Mouse (Mus musculus): ENCODE measurements around the gene Mgat5.

- TF ChIP-seq E2F4 (IDR thresholded peaks at IDR 0.05; ENCODE audit: insufficient read depth) (no peak), MYOG (IDR thresholded peaks at IDR 0.05; ENCODE audit: control insufficient read depth in 1 of 3, insufficient read depth in 1 of 3, insufficient read length in 2 of 3, low read depth in 2 of 3) (no peak), MAX (IDR thresholded peaks at IDR 0.05; ENCODE audit: low read depth) (no peak), REST (IDR thresholded peaks at IDR 0.05; ENCODE audit: insufficient read depth, insufficient read length) (no peak), TCF12 (IDR thresholded peaks at IDR 0.05; ENCODE audit: insufficient read depth, poor library complexity, severe bottlenecking) (no peak), POLR2A (IDR thresholded peaks at IDR 0.05; ENCODE audit: insufficient read length, low read depth) (no peak), USF1 (IDR thresholded peaks at IDR 0.05; ENCODE audit: low read depth) (no peak), CEBPB (IDR thresholded peaks at IDR 0.05; ENCODE audit: insufficient read depth, poor library complexity, severe bottlenecking) (no peak)
Observed at GRCm38 (mm10) chr1:127317541-127317940, 112.7 kb downstream of the Mgat5 start.
